Mouse (Mus musculus) limb, embryonic 14.5 days (tissue): ENCODE data around the gene Rdh7. TPM values are rescaled to one million over a fixed set of nuclear protein-coding genes. Genes with fewer than 3 reads are reported as not detected.
"Not testable (repeated sequence)": the region's sequence is repeated elsewhere in the genome, so short reads cannot be mapped to it uniquely, and the experiment has no call there.

Experiments
- ATAC-seq: fragments of 200-750 bp; cut with Nextera tagmentation; 2 replicates; pipeline ENCODE4 v1.8.0; 2017; ENCODE audit warnings: low read depth, moderate number of reproducible peaks, moderate TSS enrichment; ENCODE audit not compliant: low FRiP score
- DNase-seq: peaks from one replicate; pipeline ENCODE4 v3.0.0-alpha.2; 2015; ENCODE audit warnings: low spot score
- H3K27ac ChIP-seq: fragments of 300-500 bp; sonication (generic); replicated peaks from 2 replicates; pipeline ENCODE4 v1.5.1; 2014; ENCODE audit warnings: low read depth, mild to moderate bottlenecking, low read length, moderate library complexity, mixed read lengths
- H3K27me3 ChIP-seq: fragments of 300-500 bp; sonication (generic); 2 replicates; pipeline ENCODE4 v1.6.1; 2014; ENCODE audit warnings: low read length, mixed read lengths; ENCODE audit not compliant: control insufficient read depth, insufficient read depth
- H3K36me3 ChIP-seq: fragments of 300-500 bp; sonication (generic); 2 replicates; pipeline ENCODE4 v1.6.1; 2014; ENCODE audit warnings: mild to moderate bottlenecking, low read length, moderate library complexity, mixed read lengths; ENCODE audit not compliant: control insufficient read depth, insufficient read depth
- H3K4me1 ChIP-seq: fragments of 300-500 bp; sonication (generic); 2 replicates; pipeline ENCODE4 v1.6.1; 2014; ENCODE audit warnings: antibody characterized with exemption, low read length, mixed read lengths; ENCODE audit not compliant: control insufficient read depth, insufficient read depth
- H3K4me2 ChIP-seq: fragments of 300-500 bp; sonication (generic); replicated peaks from 2 replicates; pipeline ENCODE4 v1.6.1; 2014; ENCODE audit warnings: low read depth, mild to moderate bottlenecking, low read length, moderate library complexity; ENCODE audit not compliant: severe bottlenecking
- H3K4me3 ChIP-seq: fragments of 300-500 bp; sonication (generic); replicated peaks from 2 replicates; pipeline ENCODE4 v1.5.1; 2014; ENCODE audit warnings: low read length
- H3K9ac ChIP-seq: fragments of 300-500 bp; sonication (generic); 2 replicates; pipeline ENCODE4 v1.6.1; 2014; ENCODE audit warnings: mild to moderate bottlenecking, low read depth, low read length, moderate library complexity; ENCODE audit not compliant: severe bottlenecking
- H3K9me3 ChIP-seq: fragments of 300-500 bp; sonication (generic); 2 replicates; pipeline ENCODE4 v1.6.1; 2016; ENCODE audit warnings: low read length; ENCODE audit not compliant: control insufficient read depth
- POLR2A ChIP-seq: fragments of 200-500 bp; IDR thresholded peaks from 2 replicates; pipeline ENCODE4 v1.8.0; 2012; ENCODE audit warnings: inconsistent platforms, mild to moderate bottlenecking, moderate library complexity, borderline replicate concordance; ENCODE audit not compliant: insufficient read depth, insufficient read length; ENCODE audit errors: extremely low read depth
- WGBS: fragments of 180-500 bp; shearing (Covaris S2); extraction: QIAGEN DNeasy Blood & Tissue Kit; methylation state at CpG from one replicate; pipeline ENCODE4 v1.1.7; 2014; 5-methylcytosine and 5-hydroxymethylcytosine counted together
- polyA plus RNA-seq, 2 experiments: library from polyadenylated mRNA; depleted of rRNA in 1 of 2; stranded (reverse) in 1 of 2; unstranded in 1 of 2; fragments of >200 nt; fragmentation: Nextera tagmentation in 1 of 2; extraction: Ambion mirVana in 1 of 2; gene quantifications; 2 replicates each; pipeline versions ENCODE4 v1.2.1 to v1.2.3; 2012 to 2014

Gene Rdh7
- polyA plus RNA-seq, 2 experiments = 0.05 TPM; not detected in 1

DNA sequence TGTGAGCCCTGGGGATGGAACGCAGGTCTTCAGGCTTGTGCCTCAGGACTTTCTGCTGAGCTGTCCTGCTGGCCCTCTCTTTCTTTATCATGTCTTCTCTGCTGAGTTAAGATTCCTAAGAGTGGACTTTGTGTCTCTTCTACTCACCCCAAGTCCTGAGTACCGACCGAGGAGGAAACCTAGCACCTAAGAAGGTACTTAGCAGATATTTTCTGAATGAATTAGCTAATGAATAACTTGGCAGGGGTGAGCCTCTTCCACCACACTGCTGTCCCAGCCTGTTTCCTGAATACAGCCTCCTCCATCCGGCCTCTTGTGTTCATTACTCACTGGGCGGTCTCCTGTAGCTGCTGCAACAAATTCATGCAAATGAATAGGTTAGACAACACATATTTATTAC lies 11.2 kb upstream of the Rdh7 start:
- no peak for ATAC-seq
- H3K4me2 ChIP-seq = no peak overlapping the region
- no peaks in the 10 kb centered on the region for H3K27me3 ChIP-seq
- DNase-seq = no peak
- WGBS = 62% methylated on average over 5 of the region's 5 CpGs
- H3K4me1 ChIP-seq = no peaks in the 10 kb centered on the region
- H3K27ac ChIP-seq = no peak overlapping the region
- no peak overlapping the region for H3K9ac ChIP-seq
- no peaks in the 10 kb centered on the region for H3K9me3 ChIP-seq
- H3K4me3 ChIP-seq = no peak overlapping the region
- TF ChIP-seq POLR2A = no peak
- no peaks in the 10 kb centered on the region for H3K36me3 ChIP-seq

DNA sequence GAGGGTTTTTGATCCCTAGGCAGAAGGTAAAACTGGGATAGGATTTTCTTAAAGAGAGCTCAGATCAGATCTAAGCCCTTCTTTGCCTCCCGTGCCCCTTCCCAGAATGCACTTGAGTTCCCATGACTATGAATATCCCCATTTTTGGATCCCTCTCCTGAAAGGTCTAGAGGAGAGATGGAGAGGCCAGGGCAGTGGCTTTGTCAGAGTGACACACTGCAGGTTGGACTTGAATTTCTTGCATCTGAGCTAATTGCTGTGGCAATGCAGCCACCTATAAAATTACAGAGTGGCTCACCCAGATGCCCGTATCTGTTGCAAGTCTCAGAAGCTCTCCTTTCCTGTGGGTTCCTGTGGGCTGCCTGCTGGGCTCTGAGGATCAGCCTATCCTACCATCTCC lies 9.6 kb upstream of the Rdh7 start, which contains the start of gene Sdr9c7:
Sdr9c7 (plus strand) TSS at position 301 of the 400 bp plus-strand sequence.
- WGBS = 75% methylated on average over 2 of the region's 2 CpGs
- H3K9me3 ChIP-seq = no peaks in the 10 kb centered on the region
- H3K9ac ChIP-seq = no peak within 1 kb of the TSS
- H3K4me1 ChIP-seq = no peaks in the 10 kb centered on the region
- DNase-seq (no peak), ATAC-seq (no peak)
- no peak within 1 kb of the TSS for H3K27ac ChIP-seq
- no peak within 1 kb of the TSS for H3K4me2 ChIP-seq
- no peak within 1 kb of the TSS for H3K4me3 ChIP-seq
- no peak for TF ChIP-seq POLR2A
- no peaks in the 10 kb centered on the region for H3K36me3 ChIP-seq
- H3K27me3 ChIP-seq = no peaks in the 10 kb centered on the region

DNA sequence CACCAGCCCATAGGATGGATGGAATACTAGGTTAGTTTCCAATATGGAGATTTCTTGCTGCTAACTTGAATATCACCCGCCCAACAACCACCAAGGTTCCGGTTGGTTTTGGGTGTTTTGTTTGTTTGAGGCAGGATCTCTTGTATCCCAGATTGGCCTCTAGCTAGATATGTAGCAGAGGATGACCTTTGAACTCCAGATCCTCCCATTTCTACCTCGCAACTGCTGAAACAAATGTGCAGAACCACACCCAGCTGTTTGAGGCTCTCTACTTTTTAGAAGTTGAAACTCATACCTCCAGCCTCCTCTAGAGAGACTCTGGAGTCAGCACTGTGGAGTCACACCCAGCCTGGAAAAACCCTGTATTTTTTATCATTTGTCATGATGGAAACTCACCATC lies 8.9 kb upstream of the Rdh7 start:
- no peaks in the 10 kb centered on the region for H3K4me1 ChIP-seq
- DNase-seq = no peak
- no peak for ATAC-seq
- no peaks in the 10 kb centered on the region for H3K36me3 ChIP-seq
- WGBS = 84% methylated on average over 3 of the region's 3 CpGs
- H3K27ac ChIP-seq = no peak overlapping the region
- no peak overlapping the region for H3K4me3 ChIP-seq
- no peaks in the 10 kb centered on the region for H3K9me3 ChIP-seq
- H3K4me2 ChIP-seq = no peak overlapping the region
- H3K9ac ChIP-seq = no peak overlapping the region
- H3K27me3 ChIP-seq = no peaks in the 10 kb centered on the region
- TF ChIP-seq POLR2A = no peak

- H3K27ac ChIP-seq = no peak overlapping the region
- no peak overlapping the region for H3K4me2 ChIP-seq
- H3K4me1 ChIP-seq = no peaks in the 10 kb centered on the region
- no peaks in the 10 kb centered on the region for H3K36me3 ChIP-seq
- ATAC-seq = no peak
- no peak overlapping the region for H3K4me3 ChIP-seq
- no peak for TF ChIP-seq POLR2A
- H3K27me3 ChIP-seq = no peaks in the 10 kb centered on the region
- H3K9me3 ChIP-seq = no peaks in the 10 kb centered on the region
- H3K9ac ChIP-seq = no peak overlapping the region
- WGBS = 45% methylated on average over 5 of the region's 5 CpGs
- DNase-seq = no peak
These were observed 8.1 kb upstream of the Rdh7 start for GRCm38 (mm10) chr10:127896705-127897104.

- H3K27ac ChIP-seq, DNase-seq: not testable (repeated sequence)
- 63% methylated on average over 5 of the region's 5 CpGs for WGBS
These were observed 4.8 kb upstream of the Rdh7 start for GRCm38 (mm10) chr10:127893163-127894022.

More at GRCm38 (mm10) chr10:127893163-127894022, 4.8 kb upstream of the Rdh7 start:
- H3K9me3 ChIP-seq, H3K36me3 ChIP-seq, ATAC-seq, H3K9ac ChIP-seq, H3K4me2 ChIP-seq, H3K4me1 ChIP-seq, H3K4me3 ChIP-seq, H3K27me3 ChIP-seq: not testable (repeated sequence)
